Mouse (Mus musculus) ES-Bruce4 (cell line): ENCODE results near the gene Vax2.

Experiments used
- EP300 ChIP-seq: IDR thresholded peaks from 2 replicates; pipeline ENCODE4 v1.6.1; 2011; ENCODE audit warnings: low read depth, low read length; ENCODE audit not compliant: insufficient read depth
- POLR2A ChIP-seq: IDR thresholded peaks from one replicate; pipeline ENCODE4 v1.8.1; 2011; ENCODE audit warnings: low read length; ENCODE audit not compliant: insufficient read depth

- no peak for TF ChIP-seq EP300
- TF ChIP-seq POLR2A, result no peak
These were observed 836 bp downstream of the Vax2 start for GRCm38 (mm10) chr6:83711725-83712475.
